Mouse (Mus musculus): ENCODE data around the gene Lingo4.
A peak's percentile ranks its signal among the peaks of the same experiment; 100 is the strongest.

Gene Lingo4

GRCm38 (mm10) chr3:94388047-94388446 lies 10.3 kb upstream of the Lingo4 start:
- no peak for DNase-seq

- no peak for DNase-seq
These were observed 8.9 kb upstream of the Lingo4 start for GRCm38 (mm10) chr3:94389420-94389819.

- no peak for DNase-seq
These were observed 7.3 kb upstream of the Lingo4 start for GRCm38 (mm10) chr3:94391001-94391400.

- DNase-seq: no peak
These were observed 6.2 kb upstream of the Lingo4 start for GRCm38 (mm10) chr3:94392128-94392527.

- no peak for DNase-seq
These were observed 5.3 kb upstream of the Lingo4 start for GRCm38 (mm10) chr3:94393049-94393448.

- no peak for DNase-seq
These were observed 2.0 kb upstream of the Lingo4 start for GRCm38 (mm10) chr3:94396336-94396735.

GRCm38 (mm10) chr3:94396851-94397250 lies 1.5 kb upstream of the Lingo4 start:
- DNase-seq: no peak

- no peak for DNase-seq
These were observed 695 bp downstream of the Lingo4 start for GRCm38 (mm10) chr3:94398943-94399481.

GRCm38 (mm10) chr3:94399663-94400310 lies 1.5 kb downstream of the Lingo4 start:
- no peak for DNase-seq

GRCm38 (mm10) chr3:94402451-94402850 lies 4.1 kb downstream of the Lingo4 start:
- no peak for DNase-seq

GRCm38 (mm10) chr3:94404366-94405054 lies 6.2 kb downstream of the Lingo4 start:
- no peak for DNase-seq

GRCm38 (mm10) chr3:94405561-94405960 lies 7.2 kb downstream of the Lingo4 start:
- DNase-seq: no peak

GRCm38 (mm10) chr3:94412530-94412929 lies 14.2 kb downstream of the Lingo4 start:
- DNase-seq: peak; percentile 30

GRCm38 (mm10) chr3:94413031-94413679 lies 14.8 kb downstream of the Lingo4 start, which contains the start of gene Tdrkh:
TSS of gene Tdrkh (plus strand) at chr3:94413273.
- DNase-seq: peak; percentile 99

- no peak for DNase-seq
These were observed 32.7 kb downstream of the Lingo4 start for GRCm38 (mm10) chr3:94430980-94431379.

- no peak for DNase-seq
These were observed 36.0 kb downstream of the Lingo4 start for GRCm38 (mm10) chr3:94434305-94434704.

GRCm38 (mm10) chr3:94436420-94436819 lies 38.1 kb downstream of the Lingo4 start:
- no peak for DNase-seq

GRCm38 (mm10) chr3:94441182-94441581 lies 42.9 kb downstream of the Lingo4 start:
- no peak for DNase-seq

- DNase-seq: peak; percentile 93
These were observed 44.8 kb downstream of the Lingo4 start, which contains the start of gene Mrpl9 for GRCm38 (mm10) chr3:94442951-94443596. TSS of gene Mrpl9 (plus strand) at chr3:94443318.

GRCm38 (mm10) chr3:94443597-94443964 lies 45.3 kb downstream of the Lingo4 start, which contains the start of gene Oaz3:
TSS of gene Oaz3 (minus strand) at chr3:94443915.
- no peak for DNase-seq

GRCm38 (mm10) chr3:94449377-94449776 lies 51.1 kb downstream of the Lingo4 start:
- no peak for DNase-seq
